In the genomic region with DNA sequence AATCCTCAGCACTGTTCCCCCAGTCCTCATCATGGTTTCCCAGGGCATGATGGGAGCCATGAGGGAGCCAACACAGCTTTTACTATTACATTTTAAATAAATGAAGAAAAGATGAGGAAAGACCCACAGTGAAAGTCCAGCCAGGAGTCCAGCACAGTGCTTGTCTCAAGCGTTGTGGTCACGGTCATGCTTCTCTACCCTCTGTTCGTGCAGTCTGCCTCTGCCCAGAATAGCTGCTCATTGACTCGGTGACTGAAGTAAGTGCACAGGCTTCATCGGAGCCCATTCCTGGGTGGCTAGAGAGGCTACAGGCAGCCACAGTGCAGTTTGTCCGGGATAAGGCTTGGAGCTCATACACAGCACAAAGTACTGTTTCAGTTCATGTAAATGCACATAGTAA, we compare ENCODE assay signal across 19 mouse cellular contexts.
"Had no signal": no experiment of that assay in that cellular context is flagged by ENCODE, and none has a peak within 500 bp of the region (broad histone marks: within the 10 kb centered on the region; RNA-seq: fewer than 3 reads in every experiment).

No protein-coding gene starts in this region.

- H3K4me1 ChIP-seq: midbrain, embryonic 12.5 days; neural tube, embryonic 15.5 days had no signal

- H3K27me3 ChIP-seq: midbrain, embryonic 12.5 days; neural tube, embryonic 13.5 days; neural tube, embryonic 15.5 days had no signal

- H3K4me3 ChIP-seq: midbrain, embryonic 10.5 days; midbrain, embryonic 12.5 days; myocyte; neural tube, embryonic 13.5 days; neural tube, embryonic 15.5 days had no signal

- DNase-seq: lung, adult 18-20 months; lung, embryonic 14.5 days; lung, postnatal 10 days; lung, postnatal 4 days; midbrain, embryonic 14.5 days; retina, postnatal 1 day; right cerebral cortex, adult 18-20 months; right cerebral cortex, postnatal 25 days; right cerebral cortex, postnatal 4 days; spleen, adult 18-20 months; thymus, adult 18-20 months; thymus, postnatal 14 days; thymus, postnatal 36 days had no signal

- H3K9me3 ChIP-seq: midbrain, embryonic 10.5 days; midbrain, embryonic 12.5 days; neural tube, embryonic 13.5 days; neural tube, embryonic 15.5 days had no signal

- H3K27ac ChIP-seq: midbrain, embryonic 10.5 days; midbrain, embryonic 12.5 days; neural tube, embryonic 13.5 days; neural tube, embryonic 15.5 days had no signal

- H3K9ac ChIP-seq: lung, embryonic 14.5 days; midbrain, embryonic 12.5 days; neural tube, embryonic 13.5 days; neural tube, embryonic 15.5 days had no signal

- H3K4me2 ChIP-seq: lung, embryonic 14.5 days; midbrain, embryonic 12.5 days; neural tube, embryonic 13.5 days; neural tube, embryonic 15.5 days had no signal

- H3K36me3 ChIP-seq: midbrain, embryonic 10.5 days; midbrain, embryonic 12.5 days; neural tube, embryonic 13.5 days; neural tube, embryonic 15.5 days had no signal

- ATAC-seq: midbrain, embryonic 16.5 days had no signal
